Mouse (Mus musculus) liver, adult 2 months (tissue): ENCODE measurements at regions not wholly inside any gene's neighbourhood (a gene's known extent, or its start where the extent isn't known, plus 50 kb on each side); places are given as distances from the start of the nearest gene placed in this dataset.

Experiments used
- DNase-seq: peaks from one replicate; pipeline ENCODE4 v3.0.0-alpha.2; 2011; ENCODE audit warnings: low read depth, low spot score; ENCODE audit errors: extremely low read depth
- H3K27ac ChIP-seq: fragments of 200-500 bp; replicated peaks from 2 replicates; pipeline ENCODE4 v1.5.1; 2012; ENCODE audit warnings: low read depth, mild to moderate bottlenecking, control low read depth, inconsistent platforms, low read length; ENCODE audit not compliant: insufficient read depth
- H3K27me3 ChIP-seq: fragments of 200-500 bp; 2 replicates; pipeline ENCODE4 v1.6.1; 2012; ENCODE audit warnings: mild to moderate bottlenecking, moderate library complexity, low read length, inconsistent platforms; ENCODE audit not compliant: control insufficient read depth, insufficient read depth
- H3K36me3 ChIP-seq: fragments of 200-500 bp; 2 replicates; pipeline ENCODE4 v1.6.1; 2012; ENCODE audit warnings: low read length, inconsistent platforms; ENCODE audit not compliant: control insufficient read depth, insufficient read depth
- H3K4me1 ChIP-seq: fragments of 200-500 bp; 2 replicates; pipeline ENCODE4 v1.6.1; 2011; ENCODE audit warnings: low read length; ENCODE audit not compliant: control insufficient read depth, insufficient read depth
- H3K4me3 ChIP-seq: fragments of 200-500 bp; 2 replicates; pipeline ENCODE4 v1.5.1; 2011; ENCODE audit warnings: low read depth, mild to moderate bottlenecking, control low read depth, low read length, moderate library complexity; ENCODE audit not compliant: insufficient read depth
- H3K79me2 ChIP-seq: fragments of 200-500 bp; 2 replicates; pipeline ENCODE4 v1.6.1; 2012; ENCODE audit warnings: inconsistent platforms, mild to moderate bottlenecking, low read length, moderate library complexity; ENCODE audit not compliant: control insufficient read depth, insufficient read depth
- H3K9ac ChIP-seq: fragments of 200-500 bp; 2 replicates; pipeline ENCODE4 v1.6.1; 2012; ENCODE audit warnings: low read depth, mild to moderate bottlenecking, control low read depth, inconsistent platforms, low read length
- CTCF ChIP-seq: fragments of 200-500 bp; IDR thresholded peaks from 2 replicates; pipeline ENCODE4 v1.5.1; 2011; ENCODE audit warnings: low read depth, low read length, control low read depth
- POLR2A ChIP-seq: fragments of 200-500 bp; IDR thresholded peaks from 2 replicates; pipeline ENCODE4 v1.6.1; 2011; ENCODE audit warnings: low read length, control low read depth; ENCODE audit not compliant: insufficient read depth; ENCODE audit errors: extremely low read depth
- WGBS: fragments of 180-500 bp; shearing (Covaris S2); methylation state at CpG from one replicate; pipeline ENCODE4 v1.1.7; 2018; 5-methylcytosine and 5-hydroxymethylcytosine counted together

DNA sequence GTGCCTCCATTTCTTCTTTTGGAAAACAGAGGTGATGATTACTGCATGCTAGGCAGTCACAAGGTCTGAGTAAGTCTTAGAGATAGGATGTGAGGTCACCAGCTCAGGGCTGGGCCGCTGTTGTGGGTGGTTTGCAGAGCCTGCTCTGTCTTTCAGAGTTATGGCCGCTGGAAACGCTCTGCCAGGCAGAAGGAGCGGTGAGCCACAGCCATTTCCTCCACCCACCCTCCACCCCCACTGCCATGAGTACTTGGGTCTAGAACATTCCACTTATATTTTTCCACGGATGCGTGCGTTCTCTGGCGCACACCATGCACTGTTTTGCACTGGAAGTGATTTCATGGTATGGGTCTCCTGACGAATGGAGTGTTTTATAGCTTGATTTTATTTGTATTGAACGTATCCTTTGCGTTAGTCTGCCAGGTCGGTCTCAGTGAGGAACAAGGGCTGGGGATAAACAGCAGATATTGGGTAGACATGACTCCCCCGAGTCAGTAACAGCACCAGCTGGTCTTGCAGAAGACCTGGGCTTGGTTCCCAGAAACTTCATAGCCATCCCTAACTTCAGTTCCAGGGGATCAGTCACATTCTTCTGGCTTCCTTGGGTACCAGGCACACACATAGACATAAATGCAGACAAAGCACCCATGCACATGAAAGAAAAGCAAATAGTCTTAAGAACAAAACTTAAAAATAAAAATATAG lies 300.8 kb downstream of the Med13l start:
- no peak overlapping the region for H3K9ac ChIP-seq
- 85% methylated on average over 13 of the region's 13 CpGs for WGBS
- no peak overlapping the region for H3K27ac ChIP-seq
- no peaks in the 10 kb centered on the region for H3K4me1 ChIP-seq
- H3K27me3 ChIP-seq: no peaks in the 10 kb centered on the region; the same call in 1 of the 2 replicates
- no peak overlapping the region for H3K4me3 ChIP-seq
- H3K79me2 ChIP-seq: no peaks in the 10 kb centered on the region
- TF ChIP-seq POLR2A (no peak), CTCF (no peak)
- no peaks in the 10 kb centered on the region for H3K36me3 ChIP-seq
- DNase-seq: no peak

DNA sequence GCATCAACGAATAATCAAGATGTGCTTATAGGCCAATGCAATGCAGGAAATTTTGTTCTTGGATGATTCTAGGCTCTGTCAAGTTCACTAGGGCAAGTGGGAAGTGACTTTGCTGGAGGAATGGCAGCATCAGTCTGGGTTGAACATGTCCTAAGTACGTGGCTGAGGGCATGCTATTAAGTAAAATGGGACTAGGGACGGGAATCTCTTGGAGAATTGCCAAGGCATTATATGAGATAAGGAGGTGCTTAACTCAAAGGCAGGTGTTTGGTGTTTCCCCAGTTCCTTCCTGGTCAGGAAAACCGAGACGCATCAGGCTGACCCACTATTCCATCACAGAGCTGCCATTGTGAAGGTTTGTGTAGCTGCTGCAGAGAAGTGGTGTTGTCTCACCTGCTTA lies 307.0 kb downstream of the Med13l start:
- Histone ChIP-seq H3K9ac (no peak overlapping the region), H3K27me3 (no peaks in the 10 kb centered on the region; the same call in 1 of the 2 replicates)
- 80% methylated on average over 5 of the region's 5 CpGs for WGBS

GRCm38 (mm10) chr5:118869330-118869729 lies 308.9 kb downstream of the Med13l start:
- Histone ChIP-seq H3K27me3 (no peaks in the 10 kb centered on the region; the same call in 1 of the 2 replicates), H3K9ac (no peak overlapping the region), H3K4me3 (no peak overlapping the region), H3K36me3 (no peaks in the 10 kb centered on the region), H3K79me2 (no peaks in the 10 kb centered on the region), H3K27ac (no peak overlapping the region), H3K4me1 (no peaks in the 10 kb centered on the region)
- TF ChIP-seq POLR2A (no peak), CTCF (no peak)
- no peak for DNase-seq
- WGBS: 91% methylated on average over 9 of the region's 9 CpGs

More for the DNA sequence above, 307.0 kb downstream of the Med13l start:
- no peaks in the 10 kb centered on the region for H3K79me2 ChIP-seq
- H3K4me1 ChIP-seq: no peaks in the 10 kb centered on the region
- no peak overlapping the region for H3K4me3 ChIP-seq
- DNase-seq: no peak
- no peaks in the 10 kb centered on the region for H3K36me3 ChIP-seq
- no peak overlapping the region for H3K27ac ChIP-seq
- TF ChIP-seq CTCF (no peak), POLR2A (no peak)

DNA sequence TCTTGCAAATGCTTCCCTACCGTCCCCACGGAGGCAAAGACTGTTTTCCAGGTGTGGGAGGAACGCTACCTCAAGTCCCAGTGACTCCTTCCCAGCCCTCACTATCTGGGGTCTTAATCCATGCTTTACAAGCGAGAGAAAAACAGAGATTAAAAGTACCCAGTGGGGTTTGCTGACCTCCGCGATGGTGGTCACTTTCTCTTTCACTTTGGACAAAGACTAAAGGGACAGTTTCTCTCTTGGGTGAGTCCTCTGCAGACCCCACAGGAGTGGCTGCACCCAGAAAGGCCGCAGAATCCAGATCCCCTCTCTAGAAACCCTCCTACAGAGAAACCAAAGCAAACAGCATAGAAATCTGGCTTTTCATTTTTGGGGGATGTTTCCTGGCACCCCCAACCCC lies 313.4 kb downstream of the Med13l start:
- H3K36me3 ChIP-seq: no peaks in the 10 kb centered on the region
- H3K9ac ChIP-seq: no peak overlapping the region
- 55% methylated on average over 7 of the region's 7 CpGs for WGBS
- H3K27me3 ChIP-seq: peaks cover 2% of the 10 kb centered on the region; the same call in 1 of the 2 replicates
- H3K4me1 ChIP-seq: no peaks in the 10 kb centered on the region
- TF ChIP-seq POLR2A (no peak), CTCF (no peak)
- no peak overlapping the region for H3K27ac ChIP-seq
- no peak overlapping the region for H3K4me3 ChIP-seq
- no peak for DNase-seq
- H3K79me2 ChIP-seq: no peaks in the 10 kb centered on the region

GRCm38 (mm10) chr5:118875096-118875637 lies 314.7 kb downstream of the Med13l start:
- H3K36me3 ChIP-seq: no peaks in the 10 kb centered on the region
- H3K27ac ChIP-seq: no peak overlapping the region
- no peaks in the 10 kb centered on the region for H3K79me2 ChIP-seq
- H3K9ac ChIP-seq: no peak overlapping the region
- 76% methylated on average over 10 of the region's 10 CpGs for WGBS
- no peak for DNase-seq
- peaks cover 3% of the 10 kb centered on the region; the same call in 1 of the 2 replicates for H3K27me3 ChIP-seq
- no peaks in the 10 kb centered on the region for H3K4me1 ChIP-seq
- no peak overlapping the region for H3K4me3 ChIP-seq
- no peak for TF ChIP-seq CTCF
- TF ChIP-seq POLR2A: no peak

GRCm38 (mm10) chr5:118876586-118877312 lies 316.3 kb downstream of the Med13l start:
- Histone ChIP-seq H3K79me2 (no peaks in the 10 kb centered on the region), H3K27me3 (peaks cover 3% of the 10 kb centered on the region; the same call in 1 of the 2 replicates), H3K36me3 (no peaks in the 10 kb centered on the region), H3K4me1 (no peaks in the 10 kb centered on the region), H3K9ac (no peak overlapping the region), H3K27ac (no peak overlapping the region), H3K4me3 (no peak overlapping the region)
- WGBS: 28% methylated on average over 18 of the region's 18 CpGs
- TF ChIP-seq POLR2A (no peak), CTCF (no peak)
- DNase-seq: no peak
